Mouse (Mus musculus): ENCODE results near the gene Zbtb41. TPM values are rescaled to one million over a fixed set of nuclear protein-coding genes. Genes with fewer than 3 reads are reported as not detected.

Gene Zbtb41
- polyA plus RNA-seq, 1 experiment, result 41.1 TPM

- TF ChIP-seq CTCF (IDR thresholded peaks at IDR 0.05; ENCODE audit: borderline replicate concordance, insufficient read depth, low read length), result no peak
- TF ChIP-seq POLR2A (IDR thresholded peaks at IDR 0.05; ENCODE audit: low read depth, low read length), result no peak
- no peak overlapping the region for H3K27ac ChIP-seq (ENCODE audit: insufficient read depth, low read length)
- no peak overlapping the region for H3K4me3 ChIP-seq (ENCODE audit: insufficient read depth, low read length)
- H3K4me1 ChIP-seq (ENCODE audit: control insufficient read depth, insufficient read depth, low read length), result no peaks in the 10 kb centered on the region
These were observed 43.8 kb downstream of the Zbtb41 start for GRCm38 (mm10) chr1:139465936-139466335.

GRCm38 (mm10) chr1:139478898-139479297 lies 56.8 kb downstream of the Zbtb41 start:
- no peak overlapping the region for H3K4me3 ChIP-seq (ENCODE audit: insufficient read depth, low read length)
- H3K27ac ChIP-seq (ENCODE audit: insufficient read depth, low read length), result no peak overlapping the region
- peaks cover 6% of the 10 kb centered on the region for H3K4me1 ChIP-seq (ENCODE audit: control insufficient read depth, insufficient read depth, low read length)
- no peak for TF ChIP-seq POLR2A (IDR thresholded peaks at IDR 0.05; ENCODE audit: low read depth, low read length)
- TF ChIP-seq CTCF (IDR thresholded peaks at IDR 0.05; ENCODE audit: borderline replicate concordance, insufficient read depth, low read length), result no peak

- H3K4me1 ChIP-seq (ENCODE audit: control insufficient read depth, insufficient read depth, low read length), result peaks cover 6% of the 10 kb centered on the region
- TF ChIP-seq CTCF (IDR thresholded peaks at IDR 0.05; ENCODE audit: borderline replicate concordance, insufficient read depth, low read length), result no peak
- TF ChIP-seq POLR2A (IDR thresholded peaks at IDR 0.05; ENCODE audit: low read depth, low read length), result no peak
- H3K4me3 ChIP-seq (ENCODE audit: insufficient read depth, low read length), result no peak overlapping the region
- no peak overlapping the region for H3K27ac ChIP-seq (ENCODE audit: insufficient read depth, low read length)
These were observed 58.2 kb downstream of the Zbtb41 start for GRCm38 (mm10) chr1:139480246-139480645.

- Histone ChIP-seq H3K4me1 (ENCODE audit: control insufficient read depth, insufficient read depth, low read length) (peaks cover 6% of the 10 kb centered on the region), H3K4me3 (ENCODE audit: insufficient read depth, low read length) (no peak overlapping the region), H3K27ac (ENCODE audit: insufficient read depth, low read length) (peak overlapping the region; percentile 75)
- no peak for TF ChIP-seq CTCF (IDR thresholded peaks at IDR 0.05; ENCODE audit: borderline replicate concordance, insufficient read depth, low read length)
- TF ChIP-seq POLR2A (IDR thresholded peaks at IDR 0.05; ENCODE audit: low read depth, low read length), result no peak
These were observed 59.1 kb downstream of the Zbtb41 start for GRCm38 (mm10) chr1:139481146-139481545.

DNA sequence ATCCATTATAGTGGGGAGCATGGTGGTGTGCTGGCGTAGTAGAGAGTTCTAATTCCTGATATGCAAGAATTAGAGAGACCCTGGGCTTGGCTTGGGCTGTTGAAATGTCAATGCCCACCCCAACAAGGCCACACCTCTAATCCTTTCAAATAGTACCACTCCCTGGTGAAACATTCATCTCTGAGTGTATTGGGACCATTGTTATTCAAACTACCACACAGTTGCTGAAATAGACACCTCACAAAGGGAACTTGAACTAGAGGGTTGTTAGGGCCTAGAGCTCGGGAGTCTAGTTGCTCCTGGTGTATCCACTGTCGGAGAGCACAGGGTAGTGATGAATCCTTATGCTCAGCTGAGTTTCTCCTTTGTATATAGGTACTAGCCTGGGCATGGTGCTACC lies 72.5 kb downstream of the Zbtb41 start:
- no peak overlapping the region for H3K27ac ChIP-seq (ENCODE audit: insufficient read depth, low read length)
- no peak overlapping the region for H3K4me3 ChIP-seq (ENCODE audit: insufficient read depth, low read length)
- TF ChIP-seq CTCF (IDR thresholded peaks at IDR 0.05; ENCODE audit: borderline replicate concordance, insufficient read depth, low read length) (no peak), POLR2A (IDR thresholded peaks at IDR 0.05; ENCODE audit: low read depth, low read length) (no peak)
- no peaks in the 10 kb centered on the region for H3K4me1 ChIP-seq (ENCODE audit: control insufficient read depth, insufficient read depth, low read length)

DNA sequence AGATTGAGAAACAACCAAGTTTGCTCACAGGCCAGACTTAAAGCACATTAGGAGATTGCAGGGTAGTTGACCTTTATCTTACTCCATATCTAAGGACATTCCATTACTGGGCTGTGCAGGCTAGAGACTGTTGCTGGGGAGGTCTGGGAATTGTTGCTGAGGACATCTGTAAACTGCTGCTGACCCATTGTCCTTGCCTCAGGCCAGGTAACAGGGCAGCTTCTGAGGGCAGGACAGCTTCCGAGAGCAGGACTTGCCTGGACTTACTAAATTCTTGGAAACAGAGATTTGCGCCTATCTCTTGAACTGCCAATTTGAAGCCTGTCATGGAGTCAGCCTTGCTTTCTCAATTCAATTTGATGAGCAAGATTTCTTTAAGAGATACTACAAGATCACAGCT lies 73.3 kb downstream of the Zbtb41 start:
- TF ChIP-seq CTCF (IDR thresholded peaks at IDR 0.05; ENCODE audit: borderline replicate concordance, insufficient read depth, low read length) (no peak), POLR2A (IDR thresholded peaks at IDR 0.05; ENCODE audit: low read depth, low read length) (no peak)

DNA sequence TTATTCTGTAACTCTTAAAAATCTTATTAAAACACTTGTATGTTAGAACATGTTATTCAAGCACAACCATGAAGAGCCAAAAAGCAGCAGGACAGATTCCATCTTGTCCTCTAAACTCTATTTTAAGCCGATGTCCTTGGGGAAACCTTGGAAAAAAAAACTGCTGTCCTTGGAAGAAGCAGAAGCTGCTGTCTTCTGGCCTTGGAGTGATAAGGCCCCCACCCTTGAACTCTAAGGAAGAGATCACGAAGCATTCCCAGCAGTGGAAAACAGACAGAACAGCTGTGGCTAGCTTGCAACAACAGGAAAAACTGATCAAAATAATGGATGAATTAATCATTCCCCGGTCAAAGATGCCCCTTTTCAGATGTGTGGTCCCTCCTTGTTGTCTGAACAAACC lies 74.1 kb downstream of the Zbtb41 start:
- TF ChIP-seq POLR2A (IDR thresholded peaks at IDR 0.05; ENCODE audit: low read depth, low read length) (no peak), CTCF (IDR thresholded peaks at IDR 0.05; ENCODE audit: borderline replicate concordance, insufficient read depth, low read length) (no peak)
- no peak overlapping the region for H3K27ac ChIP-seq (ENCODE audit: insufficient read depth, low read length)

More for the DNA sequence above, 73.3 kb downstream of the Zbtb41 start:
- Histone ChIP-seq H3K4me3 (ENCODE audit: insufficient read depth, low read length) (no peak overlapping the region), H3K27ac (ENCODE audit: insufficient read depth, low read length) (no peak overlapping the region), H3K4me1 (ENCODE audit: control insufficient read depth, insufficient read depth, low read length) (no peaks in the 10 kb centered on the region)

GRCm38 (mm10) chr1:139499751-139500150 lies 77.7 kb downstream of the Zbtb41 start:
- Histone ChIP-seq H3K4me1 (ENCODE audit: control insufficient read depth, insufficient read depth, low read length) (no peaks in the 10 kb centered on the region), H3K27ac (ENCODE audit: insufficient read depth, low read length) (no peak overlapping the region), H3K4me3 (ENCODE audit: insufficient read depth, low read length) (no peak overlapping the region)
- no peak for TF ChIP-seq CTCF (IDR thresholded peaks at IDR 0.05; ENCODE audit: borderline replicate concordance, insufficient read depth, low read length)

More for the DNA sequence above, 74.1 kb downstream of the Zbtb41 start:
- Histone ChIP-seq H3K4me1 (ENCODE audit: control insufficient read depth, insufficient read depth, low read length) (no peaks in the 10 kb centered on the region), H3K4me3 (ENCODE audit: insufficient read depth, low read length) (no peak overlapping the region)

DNA sequence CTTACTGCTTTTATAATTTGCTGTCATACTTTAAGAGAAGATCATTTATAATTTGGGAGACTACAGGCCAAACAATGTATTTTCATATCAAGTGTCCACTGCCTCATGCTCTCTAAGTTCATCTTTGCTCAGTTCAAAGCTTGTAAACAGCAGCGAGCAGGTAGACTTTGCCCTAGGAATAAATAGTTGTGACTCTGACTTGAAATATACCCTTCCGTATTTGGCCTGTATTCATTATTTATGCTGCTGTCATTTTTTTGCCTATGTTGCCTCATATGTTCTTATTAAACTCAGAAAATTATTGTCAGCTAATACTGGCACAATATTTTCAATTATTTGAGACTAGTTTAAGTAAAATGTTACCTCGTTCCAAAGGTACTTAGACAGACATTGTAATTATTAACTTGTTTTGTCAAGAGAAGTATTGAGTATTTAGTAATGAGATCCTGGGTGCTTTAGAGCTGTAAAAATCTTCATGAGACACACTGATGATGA lies 79.2 kb downstream of the Zbtb41 start, which contains the start of gene F13b:
TSS of gene F13b (plus strand) at position 445 of the 495 bp plus-strand sequence.
- Histone ChIP-seq H3K4me3 (ENCODE audit: insufficient read depth, low read length) (no peak within 1 kb of the TSS), H3K27ac (ENCODE audit: insufficient read depth, low read length) (no peak within 1 kb of the TSS), H3K4me1 (ENCODE audit: control insufficient read depth, insufficient read depth, low read length) (no peaks in the 10 kb centered on the region)
- no peak for TF ChIP-seq CTCF (IDR thresholded peaks at IDR 0.05; ENCODE audit: borderline replicate concordance, insufficient read depth, low read length)
- no peak for TF ChIP-seq POLR2A (IDR thresholded peaks at IDR 0.05; ENCODE audit: low read depth, low read length)

Other genes starting within 250 kb of the Zbtb41 start
- gene Crb1, start 45.2 kb upstream of the Zbtb41 start, polyA plus RNA-seq (2011; ENCODE audit: insufficient read length, low read depth, missing spikeins), result not detected in 2 replicates
- 11.7 and 21.4 TPM in 2 replicates for gene Aspm, start 32.5 kb downstream of the Zbtb41 start, polyA plus RNA-seq (2011; ENCODE audit: insufficient read length, low read depth, missing spikeins)
- gene F13b, start 79.4 kb downstream of the Zbtb41 start, polyA plus RNA-seq (2011; ENCODE audit: insufficient read length, low read depth, missing spikeins), result not detected in 2 replicates
- gene Cfhr1, start 138.0 kb downstream of the Zbtb41 start, polyA plus RNA-seq (2011; ENCODE audit: insufficient read length, low read depth, missing spikeins), result not detected in 2 replicates